Mouse (Mus musculus): ENCODE data around the gene Fbxl18.

GRCm38 (mm10) chr5:142857763-142858229 is 37.4 kb downstream of the Fbxl18 start:
- TF ChIP-seq CTCF (IDR thresholded peaks at IDR 0.05; ENCODE audit: borderline replicate concordance, extremely low read depth, insufficient read depth, insufficient read length) (no peak), POLR2A (IDR thresholded peaks at IDR 0.05; ENCODE audit: borderline replicate concordance, extremely low read depth, insufficient read depth, insufficient read length, poor library complexity, severe bottlenecking) (no peak)
